ENCODE assay signal across 14 mouse cellular contexts in genomic region chr3:69485756-69486155, GRCm38 (mm10).
DNase-seq lines count a peak whose midpoint lies in the region; ATAC-seq and TF ChIP-seq lines count a peak whose summit lies in the region.
"Had no signal": no experiment of that assay in that cellular context is flagged by ENCODE, and none has a peak within 500 bp of the region (broad histone marks: within the 10 kb centered on the region; RNA-seq: fewer than 3 reads in every experiment).

No protein-coding gene starts in this region.

- 0 out of 2 replicates have a peak, but pooled peaks have one; percentile 28 for TF ChIP-seq CTCF in layer of hippocampus, adult 2 months (conservative IDR thresholded peaks at IDR 0.05)

- H3K9me3 ChIP-seq in forebrain, embryonic 16.5 days (ENCODE audit: control insufficient read depth, low read length) = no peaks in the 10 kb centered on the region; the same call in 1 of the 2 replicates
- H3K9me3 ChIP-seq: liver, embryonic 12.5 days; midbrain, embryonic 15.5 days; neural tube, embryonic 15.5 days had no signal

- H3K79me2 ChIP-seq in myocyte (ENCODE audit: control insufficient read depth, insufficient read depth) = no peaks in the 10 kb centered on the region

- WGBS in forebrain, embryonic 16.5 days = 82% methylated on average over 2 of the region's 2 CpGs

- no peak overlapping the region for H3K9ac ChIP-seq in forebrain, embryonic 16.5 days (replicated peaks; ENCODE audit: low read depth, low read length)
- H3K9ac ChIP-seq: hindbrain, embryonic 14.5 days; liver, embryonic 12.5 days; midbrain, embryonic 15.5 days; neural tube, embryonic 15.5 days had no signal

- H3K27me3 ChIP-seq in myocyte (ENCODE audit: control insufficient read depth, insufficient read depth, insufficient read length) = no peaks in the 10 kb centered on the region
- no peaks in the 10 kb centered on the region for H3K27me3 ChIP-seq in forebrain, embryonic 16.5 days (replicated peaks; ENCODE audit: control insufficient read depth, insufficient read depth, low read length)
- H3K27me3 ChIP-seq: liver, embryonic 12.5 days; midbrain, embryonic 15.5 days; neural tube, embryonic 15.5 days had no signal

- TF ChIP-seq POLR2A in myocyte (IDR thresholded peaks at IDR 0.05; ENCODE audit: insufficient read length, low read depth) = no peak

- no peak overlapping the region for H3ac ChIP-seq in myocyte (ENCODE audit: control insufficient read depth, insufficient read length)

- no peaks in the 10 kb centered on the region for H3K36me3 ChIP-seq in myocyte (ENCODE audit: control insufficient read depth, insufficient read depth)
- no peaks in the 10 kb centered on the region for H3K36me3 ChIP-seq in forebrain, embryonic 16.5 days (ENCODE audit: control insufficient read depth, insufficient read depth)
- H3K36me3 ChIP-seq: liver, embryonic 12.5 days; midbrain, embryonic 15.5 days; neural tube, embryonic 15.5 days had no signal

- H3K4me2 ChIP-seq in myocyte (ENCODE audit: low read depth) = peak overlapping the region; percentile 2
- no peak overlapping the region for H3K4me2 ChIP-seq in forebrain, embryonic 16.5 days (ENCODE audit: low read length)
- H3K4me2 ChIP-seq: hindbrain, embryonic 14.5 days; liver, embryonic 12.5 days; midbrain, embryonic 15.5 days; neural tube, embryonic 15.5 days had no signal

- no peak for DNase-seq in layer of hippocampus, adult 2 months (ENCODE audit: low spot score in 2 of 2)
- no peak for DNase-seq in layer of hippocampus, adult 8-10 months (ENCODE audit: low spot score in 2 of 2)
- DNase-seq in NIH3T3 (ENCODE audit: low read depth) = peak; percentile 85
- peak; percentile 46 to 58 for DNase-seq in adrenal gland, postnatal 36 days
- DNase-seq in frontal cortex, postnatal 36 days (ENCODE audit: low spot score in 2 of 2) = no peak
- DNase-seq: cerebellum, adult 9-10 months; gastrocnemius, postnatal 25 days; lung, postnatal 4 days had no signal

- H3K27ac ChIP-seq in layer of hippocampus, adult 2 months = no peak overlapping the region
- H3K27ac ChIP-seq in forebrain, embryonic 16.5 days (ENCODE audit: low read length) = no peak overlapping the region
- H3K27ac ChIP-seq: hindbrain, embryonic 14.5 days; liver, embryonic 12.5 days; midbrain, embryonic 15.5 days; neural tube, embryonic 15.5 days had no signal

- ATAC-seq in forebrain, embryonic 16.5 days = no peak
- ATAC-seq: liver, embryonic 12.5 days; midbrain, embryonic 15.5 days had no signal

- peaks cover 21% of the 10 kb centered on the region for H3K4me1 ChIP-seq in forebrain, embryonic 16.5 days (replicated peaks; ENCODE audit: control insufficient read depth, insufficient read depth, low read length)
- H3K4me1 ChIP-seq: liver, embryonic 12.5 days; midbrain, embryonic 15.5 days had no signal

- H3K4me3 ChIP-seq in layer of hippocampus, adult 2 months = no peak overlapping the region
- no peak overlapping the region for H3K4me3 ChIP-seq in myocyte
- H3K4me3 ChIP-seq in forebrain, embryonic 16.5 days (replicated peaks; ENCODE audit: low read length) = no peak overlapping the region
- H3K4me3 ChIP-seq: liver, embryonic 12.5 days; midbrain, embryonic 15.5 days; neural tube, embryonic 15.5 days had no signal

TF ChIP-seq in myocyte, 11 proteins besides CTCF, POLR2A, EP300 and RAD21:
- TF ChIP-seq SRF (IDR thresholded peaks at IDR 0.05; ENCODE audit: control insufficient read depth, insufficient read length, low read depth) (no peak), POLR2AphosphoS2 (IDR thresholded peaks at IDR 0.05; ENCODE audit: insufficient read length, low read depth) (no peak), MYOD1 (IDR thresholded peaks at IDR 0.05; ENCODE audit: control insufficient read depth in 1 of 3, insufficient read length in 2 of 3, low read depth in 2 of 3) (no peak), E2F4 (IDR thresholded peaks at IDR 0.05; ENCODE audit: insufficient read depth) (no peak)

Comparison
In these comparisons a context has a peak if more than half of its experiments do, and no peak if none do; other contexts are left out.
1. DNase-seq: peak in NIH3T3 (single experiment) and adrenal gland, postnatal 36 days (2 of 2); none in layer of hippocampus, adult 2 months (0 of 2), layer of hippocampus, adult 8-10 months (0 of 2) and frontal cortex, postnatal 36 days (0 of 2).